8 mouse cellular contexts compared by ENCODE assay signal in the genomic region with DNA sequence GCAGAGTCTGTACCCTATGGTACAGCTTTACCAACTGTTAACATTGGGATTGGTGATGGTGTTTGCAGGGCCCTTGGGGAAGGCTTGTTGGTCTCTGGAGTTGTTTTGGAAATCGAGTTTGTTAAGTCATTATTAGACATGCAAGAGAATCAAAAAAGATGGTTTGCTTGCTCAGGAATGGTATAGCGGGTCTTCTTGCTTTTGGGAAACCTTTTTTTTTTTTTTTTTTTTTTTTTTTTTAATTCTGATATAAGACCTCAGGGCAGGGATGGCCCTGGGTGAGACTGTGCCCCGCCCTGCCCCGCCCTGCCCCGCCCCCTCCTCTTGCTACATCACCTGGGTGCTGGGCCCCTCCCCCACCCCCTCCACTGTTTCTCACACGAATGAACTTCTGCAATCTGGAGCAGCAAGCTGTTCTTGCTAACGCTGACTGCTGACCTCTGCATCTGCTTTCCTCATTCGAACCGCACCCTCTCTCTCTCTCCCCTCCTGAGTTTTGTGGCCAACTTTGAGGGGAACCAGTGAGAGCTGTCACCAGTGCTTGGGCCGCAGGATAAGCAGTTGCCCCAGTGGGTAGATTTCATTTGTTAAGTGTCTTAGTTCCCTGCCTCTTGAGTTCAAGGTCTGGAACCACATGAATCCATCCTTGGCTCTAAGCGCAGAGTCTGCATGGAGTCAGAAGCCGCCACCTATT.
DNase-seq lines count a peak whose midpoint lies in the region; ATAC-seq lines count a peak whose summit lies in the region.
"Had no signal": no experiment of that assay in that cellular context is flagged by ENCODE, and none has a peak within 500 bp of the region (broad histone marks: within the 10 kb centered on the region; RNA-seq: fewer than 3 reads in every experiment).

No protein-coding gene starts in this region.

- H3K9me3 ChIP-seq in embryonic facial prominence, embryonic 15.5 days (replicated peaks): no peaks in the 10 kb centered on the region
- no peaks in the 10 kb centered on the region for H3K9me3 ChIP-seq in lung, embryonic 15.5 days

- H3K27me3 ChIP-seq in embryonic facial prominence, embryonic 15.5 days: no peaks in the 10 kb centered on the region
- no peaks in the 10 kb centered on the region for H3K27me3 ChIP-seq in lung, embryonic 15.5 days

- H3K4me1 ChIP-seq in embryonic facial prominence, embryonic 15.5 days: peaks cover 42% of the 10 kb centered on the region
- peaks cover 52% of the 10 kb centered on the region for H3K4me1 ChIP-seq in lung, embryonic 15.5 days

- H3K9ac ChIP-seq in embryonic facial prominence, embryonic 15.5 days: no peak overlapping the region
- no peak overlapping the region for H3K9ac ChIP-seq in lung, embryonic 15.5 days

- no peaks in the 10 kb centered on the region for H3K36me3 ChIP-seq in embryonic facial prominence, embryonic 15.5 days
- no peaks in the 10 kb centered on the region for H3K36me3 ChIP-seq in lung, embryonic 15.5 days

- peak overlapping the region; percentile 60 for H3K27ac ChIP-seq in embryonic facial prominence, embryonic 15.5 days (replicated peaks)
- peak overlapping the region; percentile 51 for H3K27ac ChIP-seq in lung, embryonic 15.5 days

- DNase-seq in testis, postnatal 14 days (ENCODE audit: low spot score): peak; percentile 30
- DNase-seq in testis, postnatal 10 days (ENCODE audit: low spot score): no peak
- no peak for DNase-seq in cerebellum, adult 8-10 months
- DNase-seq in left cerebral cortex, adult 18-20 months (ENCODE audit: low spot score in 2 of 2): no peak
- no peak for DNase-seq in layer of hippocampus, adult 9-11 months
- DNase-seq: cerebellum, postnatal 14 days had no signal

- no peak overlapping the region for H3K4me2 ChIP-seq in embryonic facial prominence, embryonic 15.5 days (replicated peaks)
- peak overlapping the region; percentile 38 for H3K4me2 ChIP-seq in lung, embryonic 15.5 days

- no peak overlapping the region for H3K4me3 ChIP-seq in embryonic facial prominence, embryonic 15.5 days (replicated peaks)
- no peak overlapping the region for H3K4me3 ChIP-seq in lung, embryonic 15.5 days

- WGBS in embryonic facial prominence, embryonic 15.5 days: 30% methylated on average over 12 of the region's 12 CpGs
- WGBS in lung, embryonic 15.5 days: 35% methylated on average over 11 of the region's 12 CpGs

- ATAC-seq in embryonic facial prominence, embryonic 15.5 days (ENCODE audit: insufficient number of reproducible peaks, low FRiP score, low TSS enrichment, low read depth): no peak
- no peak for ATAC-seq in lung, embryonic 15.5 days (ENCODE audit: borderline replicate concordance, extremely low read depth, low FRiP score, low TSS enrichment)
